Mouse (Mus musculus): ENCODE measurements at regions not wholly inside any gene's neighbourhood (a gene's known extent, or its start where the extent isn't known, plus 50 kb on each side); places are given as distances from the start of the nearest gene placed in this dataset.

DNA sequence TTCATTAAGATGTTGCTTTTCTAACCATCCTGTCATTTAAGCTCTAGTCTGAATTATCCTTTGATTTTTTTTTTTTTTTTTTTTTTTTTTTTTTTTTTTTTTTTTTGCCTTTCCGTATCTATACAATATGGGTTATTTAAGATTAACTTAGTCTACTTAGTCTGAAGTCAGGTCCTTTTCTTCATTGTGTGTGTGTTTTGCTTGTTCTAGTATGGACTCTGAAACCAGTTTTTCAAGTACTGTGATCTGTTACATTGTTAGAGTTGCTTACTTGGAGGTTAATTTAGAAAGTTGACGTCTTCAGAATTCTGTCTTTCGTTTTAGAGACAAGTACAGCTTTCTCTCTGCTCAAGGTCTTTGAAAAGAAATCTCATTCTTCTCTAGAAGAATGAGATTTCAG is 64.9 kb upstream of the Cep78 start:
- H3K27me3 ChIP-seq (ENCODE audit: control insufficient read depth, insufficient read depth, low read depth, low read length) = no peaks in the 10 kb centered on the region
- no peak overlapping the region for H3K27ac ChIP-seq (ENCODE audit: low read length)
- H3K4me3 ChIP-seq (ENCODE audit: low read depth, low read length) = peak overlapping the region; percentile 30; the same call in 1 of the 2 replicates
- no peaks in the 10 kb centered on the region for H3K36me3 ChIP-seq (ENCODE audit: control insufficient read depth, insufficient read depth, low read length)
- H3K4me2 ChIP-seq (ENCODE audit: low read length) = peak overlapping the region; percentile 57
- H3K9ac ChIP-seq (ENCODE audit: low read depth, low read length) = no peak overlapping the region
- peaks cover 8% of the 10 kb centered on the region for H3K4me1 ChIP-seq (ENCODE audit: control insufficient read depth, insufficient read depth, low read length)
- ATAC-seq = no peak
- WGBS = 2% methylated on average over 3 of the region's 3 CpGs
- H3K9me3 ChIP-seq (replicated peaks; ENCODE audit: control insufficient read depth, low read length, poor library complexity, severe bottlenecking) = no peaks in the 10 kb centered on the region

DNA sequence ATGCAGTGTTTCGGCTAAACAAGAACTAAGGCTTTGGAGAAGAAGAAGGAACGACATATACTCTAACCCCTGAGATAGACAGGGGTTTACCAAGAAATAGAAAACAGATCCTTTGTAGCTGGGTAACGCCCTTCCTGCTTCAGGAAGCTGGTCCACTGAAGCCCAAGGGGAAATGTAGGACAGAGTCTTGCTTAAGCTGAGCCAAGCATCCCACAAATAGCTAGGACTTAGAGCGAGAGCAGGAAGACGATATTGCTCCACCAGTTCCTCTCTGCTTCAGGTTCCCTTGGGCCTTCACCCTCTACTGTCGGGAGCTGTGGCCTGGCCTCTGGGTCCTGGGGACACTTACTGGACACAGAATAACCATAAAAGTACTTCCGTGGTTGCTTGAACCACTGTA is 62.2 kb upstream of the Cep78 start:
- ATAC-seq = no peak
- Histone ChIP-seq H3K9me3 (replicated peaks; ENCODE audit: control insufficient read depth, low read length, poor library complexity, severe bottlenecking) (no peaks in the 10 kb centered on the region), H3K27ac (ENCODE audit: low read length) (no peak overlapping the region), H3K27me3 (ENCODE audit: control insufficient read depth, insufficient read depth, low read depth, low read length) (no peaks in the 10 kb centered on the region), H3K4me3 (ENCODE audit: low read depth, low read length) (no peak overlapping the region), H3K4me1 (ENCODE audit: control insufficient read depth, insufficient read depth, low read length) (peaks cover 8% of the 10 kb centered on the region), H3K36me3 (ENCODE audit: control insufficient read depth, insufficient read depth, low read length) (no peaks in the 10 kb centered on the region), H3K4me2 (ENCODE audit: low read length) (no peak overlapping the region), H3K9ac (ENCODE audit: low read depth, low read length) (no peak overlapping the region)
- 88% methylated on average over 7 of the region's 7 CpGs for WGBS

- Histone ChIP-seq H3K4me3 (ENCODE audit: low read depth, low read length) (no peak overlapping the region), H3K9ac (ENCODE audit: low read depth, low read length) (no peak overlapping the region), H3K27me3 (ENCODE audit: control insufficient read depth, insufficient read depth, low read depth, low read length) (no peaks in the 10 kb centered on the region), H3K9me3 (replicated peaks; ENCODE audit: control insufficient read depth, low read length, poor library complexity, severe bottlenecking) (no peaks in the 10 kb centered on the region), H3K4me1 (ENCODE audit: control insufficient read depth, insufficient read depth, low read length) (peaks cover 3% of the 10 kb centered on the region; the same call in 1 of the 2 replicates), H3K27ac (ENCODE audit: low read length) (no peak overlapping the region), H3K36me3 (ENCODE audit: control insufficient read depth, insufficient read depth, low read length) (no peaks in the 10 kb centered on the region), H3K4me2 (ENCODE audit: low read length) (no peak overlapping the region)
- 85% methylated on average over 3 of the region's 3 CpGs for WGBS
- ATAC-seq = no peak
Measured at GRCm38 (mm10) chr19:16045261-16045660, 60.5 kb upstream of the Cep78 start.

GRCm38 (mm10) chr19:16044169-16044568 is 59.4 kb upstream of the Cep78 start:
- H3K27ac ChIP-seq (ENCODE audit: low read length) = no peak overlapping the region
- WGBS = 83% methylated on average over 5 of the region's 5 CpGs
- no peak overlapping the region for H3K4me3 ChIP-seq (ENCODE audit: low read depth, low read length)
- no peak for ATAC-seq
- H3K27me3 ChIP-seq (ENCODE audit: control insufficient read depth, insufficient read depth, low read depth, low read length) = no peaks in the 10 kb centered on the region
- H3K4me1 ChIP-seq (ENCODE audit: control insufficient read depth, insufficient read depth, low read length) = no peaks in the 10 kb centered on the region
- no peak overlapping the region for H3K4me2 ChIP-seq (ENCODE audit: low read length)
- H3K9ac ChIP-seq (ENCODE audit: low read depth, low read length) = no peak overlapping the region
- no peaks in the 10 kb centered on the region for H3K36me3 ChIP-seq (ENCODE audit: control insufficient read depth, insufficient read depth, low read length)
- H3K9me3 ChIP-seq (replicated peaks; ENCODE audit: control insufficient read depth, low read length, poor library complexity, severe bottlenecking) = no peaks in the 10 kb centered on the region

GRCm38 (mm10) chr19:16043007-16043406 is 58.2 kb upstream of the Cep78 start:
- no peaks in the 10 kb centered on the region for H3K9me3 ChIP-seq (replicated peaks; ENCODE audit: control insufficient read depth, low read length, poor library complexity, severe bottlenecking)
- no peak overlapping the region for H3K4me3 ChIP-seq (ENCODE audit: low read depth, low read length)
- H3K4me1 ChIP-seq (ENCODE audit: control insufficient read depth, insufficient read depth, low read length) = no peaks in the 10 kb centered on the region
- H3K27me3 ChIP-seq (ENCODE audit: control insufficient read depth, insufficient read depth, low read depth, low read length) = no peaks in the 10 kb centered on the region
- WGBS = 94% methylated on average over 7 of the region's 7 CpGs
- ATAC-seq = no peak
- H3K36me3 ChIP-seq (ENCODE audit: control insufficient read depth, insufficient read depth, low read length) = no peaks in the 10 kb centered on the region
- no peak overlapping the region for H3K4me2 ChIP-seq (ENCODE audit: low read length)
- H3K9ac ChIP-seq (ENCODE audit: low read depth, low read length) = no peak overlapping the region
- no peak overlapping the region for H3K27ac ChIP-seq (ENCODE audit: low read length)

DNA sequence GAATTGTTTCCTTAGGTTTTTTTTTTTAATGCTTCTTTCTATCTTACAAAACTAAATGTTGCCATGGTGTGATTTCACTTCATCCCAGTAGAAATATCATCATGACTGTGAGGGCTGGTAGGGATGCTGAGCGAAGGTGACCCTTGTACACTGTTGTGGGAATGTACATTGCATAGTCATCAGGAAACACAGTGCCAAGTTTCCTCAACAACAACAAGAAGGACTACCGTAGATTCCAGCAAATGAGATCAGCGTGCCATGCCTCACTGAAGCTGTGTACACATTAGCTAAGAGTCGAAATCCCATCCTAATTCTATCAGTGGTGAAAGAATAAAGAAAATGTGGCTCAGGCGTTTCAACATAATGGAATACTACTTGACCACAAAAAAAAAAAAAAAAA is 57.1 kb upstream of the Cep78 start:
- Histone ChIP-seq H3K9ac (ENCODE audit: low read depth, low read length) (no peak overlapping the region), H3K4me2 (ENCODE audit: low read length) (no peak overlapping the region), H3K36me3 (ENCODE audit: control insufficient read depth, insufficient read depth, low read length) (no peaks in the 10 kb centered on the region), H3K4me1 (ENCODE audit: control insufficient read depth, insufficient read depth, low read length) (no peaks in the 10 kb centered on the region), H3K27me3 (ENCODE audit: control insufficient read depth, insufficient read depth, low read depth, low read length) (no peaks in the 10 kb centered on the region), H3K27ac (ENCODE audit: low read length) (no peak overlapping the region), H3K9me3 (replicated peaks; ENCODE audit: control insufficient read depth, low read length, poor library complexity, severe bottlenecking) (no peaks in the 10 kb centered on the region), H3K4me3 (ENCODE audit: low read depth, low read length) (no peak overlapping the region)
- no peak for ATAC-seq
- 79% methylated on average over 5 of the region's 5 CpGs for WGBS

GRCm38 (mm10) chr19:16037806-16038205 is 53.0 kb upstream of the Cep78 start:
- H3K27ac ChIP-seq (ENCODE audit: low read length) = no peak overlapping the region
- no peaks in the 10 kb centered on the region for H3K27me3 ChIP-seq (ENCODE audit: control insufficient read depth, insufficient read depth, low read depth, low read length)
- H3K9me3 ChIP-seq (replicated peaks; ENCODE audit: control insufficient read depth, low read length, poor library complexity, severe bottlenecking) = no peaks in the 10 kb centered on the region
- 91% methylated on average over 12 of the region's 12 CpGs for WGBS
- no peaks in the 10 kb centered on the region for H3K36me3 ChIP-seq (ENCODE audit: control insufficient read depth, insufficient read depth, low read length)
- H3K4me3 ChIP-seq (ENCODE audit: low read depth, low read length) = no peak overlapping the region
- ATAC-seq = no peak
- H3K4me1 ChIP-seq (ENCODE audit: control insufficient read depth, insufficient read depth, low read length) = no peaks in the 10 kb centered on the region
- H3K9ac ChIP-seq (ENCODE audit: low read depth, low read length) = no peak overlapping the region
- no peak overlapping the region for H3K4me2 ChIP-seq (ENCODE audit: low read length)
